Mouse (Mus musculus): ENCODE data around the gene Ivd.

GRCm38 (mm10) chr2:118813981-118814836 is 47.5 kb upstream of the Ivd start, which contains the start of gene Knstrn:
- TF ChIP-seq CTCF (IDR thresholded peaks at IDR 0.05) (peak; percentile 18; the same call in 1 of the 2 replicates), EP300 (IDR thresholded peaks at IDR 0.05) (no peak)

All from lung, postnatal 0 days (tissue).